Mouse (Mus musculus): Measurements from ENCODE around the gene Slfn14.
A peak's percentile ranks its signal among the peaks of the same experiment; 100 is the strongest.

GRCm38 (mm10) chr11:83297816-83298215, 11.3 kb upstream of the Slfn14 start:
- TF ChIP-seq POLR2AphosphoS5 (IDR thresholded peaks at IDR 0.05; ENCODE audit: borderline replicate concordance, low read depth, low read length) = no peak
- peak; percentile 70; the same call in 1 of the 2 replicates for TF ChIP-seq ELF1 (IDR thresholded peaks at IDR 0.05; ENCODE audit: low read depth, low read length)
- TF ChIP-seq EP300 (IDR thresholded peaks at IDR 0.05; ENCODE audit: low read depth in 1 of 2, low read length in 2 of 2) = peak; percentile 24 to 35; a peak in 2 of 4 replicates
- TF ChIP-seq TAL1 (IDR thresholded peaks at IDR 0.05; ENCODE audit: low read length) = no peak
- TF ChIP-seq CTCF (IDR thresholded peaks at IDR 0.05 in 2 of 3, conservative IDR thresholded peaks at IDR 0.05 in 1 of 3; ENCODE audit: control insufficient read depth in 1 of 3, insufficient read depth in 1 of 3, low read depth in 2 of 3, low read length in 3 of 3, poor library complexity in 1 of 3, severe bottlenecking in 1 of 3) = peak in 2 of 3 experiments; percentile 24 to 41; a peak in 3 of 6 replicates
- no peak for TF ChIP-seq JUND (IDR thresholded peaks at IDR 0.05; ENCODE audit: low read depth, low read length)
- peak in 1 of 2 experiments; percentile 27; a peak in 2 of 4 replicates for TF ChIP-seq POLR2A (IDR thresholded peaks at IDR 0.05; ENCODE audit: control insufficient read depth in 1 of 2, insufficient read depth in 1 of 2, low read depth in 1 of 2, low read length in 2 of 2, poor library complexity in 1 of 2)
- no peak for TF ChIP-seq MAFK (IDR thresholded peaks at IDR 0.05; ENCODE audit: borderline replicate concordance, low read depth, low read length)
